Mouse (Mus musculus) brain, embryonic 14.5 days (tissue): Measurements from ENCODE around the gene Tfcp2.

ENCODE experiments used
- CTCF ChIP-seq: fragments of 200-500 bp; IDR thresholded peaks from 2 replicates; pipeline ENCODE4 v1.5.1; 2012; ENCODE audit warnings: inconsistent platforms, mild to moderate bottlenecking, moderate library complexity, borderline replicate concordance; ENCODE audit not compliant: insufficient read depth, insufficient read length; ENCODE audit errors: extremely low read depth
- POLR2A ChIP-seq: fragments of 200-500 bp; IDR thresholded peaks from 2 replicates; pipeline ENCODE4 v1.6.1; 2012; ENCODE audit warnings: mild to moderate bottlenecking, inconsistent platforms, borderline replicate concordance; ENCODE audit not compliant: poor library complexity, insufficient read depth, insufficient read length, severe bottlenecking; ENCODE audit errors: extremely low read depth

- TF ChIP-seq CTCF, result no peak
- TF ChIP-seq POLR2A, result no peak
These were observed 23.9 kb downstream of the Tfcp2 start for GRCm38 (mm10) chr15:100527900-100528299.
